Mouse (Mus musculus): ENCODE measurements at regions not wholly inside any gene's neighbourhood (a gene's known extent, or its start where the extent isn't known, plus 50 kb on each side); places are given as distances from the start of the nearest gene placed in this dataset.

- Histone ChIP-seq H3K9me3 (replicated peaks) (no peaks in the 10 kb centered on the region), H3K4me3 (ENCODE audit: low read depth, low read length) (no peak overlapping the region), H3K36me3 (replicated peaks) (no peaks in the 10 kb centered on the region), H3K4me1 (ENCODE audit: insufficient read depth, low read depth, low read length) (no peaks in the 10 kb centered on the region), H3K27me3 (ENCODE audit: insufficient read depth, low read length) (no peaks in the 10 kb centered on the region; the same call in 1 of the 2 replicates)
- TF ChIP-seq CTCF (IDR thresholded peaks at IDR 0.05; ENCODE audit: low read depth, low read length) (no peak), GATA2 (IDR thresholded peaks at IDR 0.05; ENCODE audit: borderline replicate concordance, low read depth, low read length) (no peak)
- no peak for DNase-seq (ENCODE audit: low spot score)
- no peak for ATAC-seq (ENCODE audit: extremely low read depth, insufficient number of reproducible peaks, low FRiP score, poor library complexity, severe bottlenecking)
Measured at GRCm38 (mm10) chr19:14352551-14352950, 245.3 kb downstream of the Tle4 start.

- TF ChIP-seq CTCF (IDR thresholded peaks at IDR 0.05; ENCODE audit: low read depth, low read length), result no peak
- no peak for TF ChIP-seq GATA1 (IDR thresholded peaks at IDR 0.05; ENCODE audit: borderline replicate concordance, low read length)
- TF ChIP-seq TAL1 (conservative IDR thresholded peaks at IDR 0.05; ENCODE audit: low read depth, low read length), result no peak
- TF ChIP-seq GATA2 (IDR thresholded peaks at IDR 0.05; ENCODE audit: borderline replicate concordance, low read depth, low read length), result no peak
- no peak for TF ChIP-seq POLR2AphosphoS5 (IDR thresholded peaks at IDR 0.05; ENCODE audit: insufficient replicate concordance, low read depth, low read length)
- Histone ChIP-seq H3K27me3 (ENCODE audit: insufficient read depth, low read length) (no peaks in the 10 kb centered on the region; the same call in 1 of the 2 replicates), H3K9me3 (replicated peaks) (no peaks in the 10 kb centered on the region), H3K36me3 (replicated peaks) (no peaks in the 10 kb centered on the region), H3K4me1 (ENCODE audit: insufficient read depth, low read depth, low read length) (no peaks in the 10 kb centered on the region), H3K4me3 (ENCODE audit: low read depth, low read length) (no peak overlapping the region)
- ATAC-seq (ENCODE audit: extremely low read depth, insufficient number of reproducible peaks, low FRiP score, poor library complexity, severe bottlenecking) (no peak), DNase-seq (ENCODE audit: low spot score) (no peak)
Measured at GRCm38 (mm10) chr19:14353151-14353550, 244.7 kb downstream of the Tle4 start.

GRCm38 (mm10) chr19:14355128-14355527, 242.7 kb downstream of the Tle4 start:
- no peak for DNase-seq (ENCODE audit: low spot score)
- Histone ChIP-seq H3K4me3 (ENCODE audit: low read depth, low read length) (no peak overlapping the region), H3K9me3 (replicated peaks) (no peaks in the 10 kb centered on the region), H3K27me3 (ENCODE audit: insufficient read depth, low read length) (no peaks in the 10 kb centered on the region; the same call in 1 of the 2 replicates), H3K4me1 (ENCODE audit: insufficient read depth, low read depth, low read length) (no peaks in the 10 kb centered on the region), H3K36me3 (replicated peaks) (no peaks in the 10 kb centered on the region)
- ATAC-seq (ENCODE audit: extremely low read depth, insufficient number of reproducible peaks, low FRiP score, poor library complexity, severe bottlenecking), result no peak
- TF ChIP-seq GATA2 (IDR thresholded peaks at IDR 0.05; ENCODE audit: borderline replicate concordance, low read depth, low read length), result no peak
- no peak for TF ChIP-seq CTCF (IDR thresholded peaks at IDR 0.05; ENCODE audit: low read depth, low read length)
- TF ChIP-seq TAL1 (conservative IDR thresholded peaks at IDR 0.05; ENCODE audit: low read depth, low read length), result no peak
- TF ChIP-seq GATA1 (IDR thresholded peaks at IDR 0.05; ENCODE audit: borderline replicate concordance, low read length), result no peak
- no peak for TF ChIP-seq POLR2AphosphoS5 (IDR thresholded peaks at IDR 0.05; ENCODE audit: insufficient replicate concordance, low read depth, low read length)

- no peak for ATAC-seq (ENCODE audit: extremely low read depth, insufficient number of reproducible peaks, low FRiP score, poor library complexity, severe bottlenecking)
- Histone ChIP-seq H3K4me1 (ENCODE audit: insufficient read depth, low read depth, low read length) (no peaks in the 10 kb centered on the region), H3K4me3 (ENCODE audit: low read depth, low read length) (no peak overlapping the region), H3K27me3 (ENCODE audit: insufficient read depth, low read length) (no peaks in the 10 kb centered on the region; the same call in 1 of the 2 replicates), H3K9me3 (replicated peaks) (no peaks in the 10 kb centered on the region), H3K36me3 (replicated peaks) (no peaks in the 10 kb centered on the region)
- no peak for TF ChIP-seq CTCF (IDR thresholded peaks at IDR 0.05; ENCODE audit: low read depth, low read length)
- no peak for TF ChIP-seq TAL1 (conservative IDR thresholded peaks at IDR 0.05; ENCODE audit: low read depth, low read length)
- no peak for TF ChIP-seq POLR2AphosphoS5 (IDR thresholded peaks at IDR 0.05; ENCODE audit: insufficient replicate concordance, low read depth, low read length)
- TF ChIP-seq GATA2 (IDR thresholded peaks at IDR 0.05; ENCODE audit: borderline replicate concordance, low read depth, low read length), result no peak
- no peak for TF ChIP-seq GATA1 (IDR thresholded peaks at IDR 0.05; ENCODE audit: borderline replicate concordance, low read length)
- DNase-seq (ENCODE audit: low spot score), result no peak
Measured at GRCm38 (mm10) chr19:14355946-14356345, 241.9 kb downstream of the Tle4 start.

GRCm38 (mm10) chr19:14360611-14361010, 237.2 kb downstream of the Tle4 start:
- ATAC-seq (ENCODE audit: extremely low read depth, insufficient number of reproducible peaks, low FRiP score, poor library complexity, severe bottlenecking), result no peak
- no peaks in the 10 kb centered on the region for H3K27me3 ChIP-seq (ENCODE audit: insufficient read depth, low read length)
- no peak for TF ChIP-seq GATA2 (IDR thresholded peaks at IDR 0.05; ENCODE audit: borderline replicate concordance, low read depth, low read length)
- TF ChIP-seq CTCF (IDR thresholded peaks at IDR 0.05; ENCODE audit: low read depth, low read length), result no peak
- no peak for TF ChIP-seq GATA1 (IDR thresholded peaks at IDR 0.05; ENCODE audit: borderline replicate concordance, low read length)
- TF ChIP-seq TAL1 (conservative IDR thresholded peaks at IDR 0.05; ENCODE audit: low read depth, low read length), result no peak
- TF ChIP-seq POLR2AphosphoS5 (IDR thresholded peaks at IDR 0.05; ENCODE audit: insufficient replicate concordance, low read depth, low read length), result no peak
- no peaks in the 10 kb centered on the region for H3K9me3 ChIP-seq (replicated peaks)
- no peaks in the 10 kb centered on the region for H3K4me1 ChIP-seq (ENCODE audit: insufficient read depth, low read depth, low read length)
- no peak overlapping the region for H3K4me3 ChIP-seq (ENCODE audit: low read depth, low read length)
- H3K36me3 ChIP-seq (replicated peaks), result no peaks in the 10 kb centered on the region
- DNase-seq (ENCODE audit: low spot score), result no peak

- ATAC-seq (ENCODE audit: extremely low read depth, insufficient number of reproducible peaks, low FRiP score, poor library complexity, severe bottlenecking), result no peak
- no peak for DNase-seq (ENCODE audit: low spot score)
- H3K9me3 ChIP-seq (replicated peaks), result no peaks in the 10 kb centered on the region
- TF ChIP-seq POLR2AphosphoS5 (IDR thresholded peaks at IDR 0.05; ENCODE audit: insufficient replicate concordance, low read depth, low read length) (no peak), TAL1 (conservative IDR thresholded peaks at IDR 0.05; ENCODE audit: low read depth, low read length) (no peak), GATA1 (IDR thresholded peaks at IDR 0.05; ENCODE audit: borderline replicate concordance, low read length) (no peak), CTCF (IDR thresholded peaks at IDR 0.05; ENCODE audit: low read depth, low read length) (no peak), GATA2 (IDR thresholded peaks at IDR 0.05; ENCODE audit: borderline replicate concordance, low read depth, low read length) (no peak)
- H3K36me3 ChIP-seq (replicated peaks), result no peaks in the 10 kb centered on the region
- no peak overlapping the region for H3K4me3 ChIP-seq (ENCODE audit: low read depth, low read length)
- no peaks in the 10 kb centered on the region; the same call in 1 of the 2 replicates for H3K27me3 ChIP-seq (ENCODE audit: insufficient read depth, low read length)
- H3K4me1 ChIP-seq (ENCODE audit: insufficient read depth, low read depth, low read length), result no peaks in the 10 kb centered on the region
Measured at GRCm38 (mm10) chr19:14369098-14369604, 228.7 kb downstream of the Tle4 start.

All from G1E (cell line).